In genomic region chr17:45445923-45446322, GRCm38 (mm10) we compare ENCODE assay signal across 22 mouse cellular contexts. TPM values are rescaled to one million over a fixed set of nuclear protein-coding genes. Genes with fewer than 3 reads are reported as not detected.
DNase-seq lines count a peak whose midpoint lies in the region; ATAC-seq and TF ChIP-seq lines count a peak whose summit lies in the region.
"Had no signal": no experiment of that assay in that cellular context is flagged by ENCODE, and none has a peak within 500 bp of the region (broad histone marks: within the 10 kb centered on the region; RNA-seq: fewer than 3 reads in every experiment).

No protein-coding gene starts in this region.

- peak; percentile 11 for DNase-seq in adrenal gland, postnatal 10 days
- DNase-seq in adrenal gland, postnatal 4 days (ENCODE audit: low spot score in 2 of 2): no peak
- DNase-seq in MEL-GATA-1-ER (ENCODE audit: extremely low read depth, low read depth) (peak; percentile 59), Patski (ENCODE audit: low read depth, low spot score) (peak; percentile 28)
- no peak for DNase-seq in layer of hippocampus, adult 2 months (ENCODE audit: low spot score in 2 of 2)
- DNase-seq in natural killer cell, adult 2 months (ENCODE audit: low spot score in 2 of 2): no peak
- DNase-seq: adrenal gland, adult 2 months; cerebellum, adult 11-12 months; cerebellum, adult 9-11 months; cerebellum, postnatal 36 days; gastrocnemius, adult 2 months; gastrocnemius, postnatal 25 days had no signal

- H3K9ac ChIP-seq in intestine, postnatal 0 days (ENCODE audit: low read depth, low read length): no peak overlapping the region
- H3K9ac ChIP-seq: heart, embryonic 12.5 days; hindbrain, embryonic 14.5 days; intestine, embryonic 15.5 days had no signal

- peaks cover 4% of the 10 kb centered on the region; the same call in 1 of the 2 replicates for H3K36me3 ChIP-seq in intestine, postnatal 0 days (ENCODE audit: control insufficient read depth, insufficient read depth)
- H3K36me3 ChIP-seq: intestine, embryonic 15.5 days had no signal

- no peak overlapping the region for H3K27ac ChIP-seq in layer of hippocampus, adult 2 months
- no peak overlapping the region for H3K27ac ChIP-seq in intestine, postnatal 0 days (ENCODE audit: low read depth, low read length)
- H3K27ac ChIP-seq: embryonic facial prominence, embryonic 10.5 days; forebrain, embryonic 10.5 days; gastrocnemius, adult 2 months; hindbrain, embryonic 10.5 days; hindbrain, embryonic 14.5 days; intestine, embryonic 15.5 days had no signal

- H3K4me1 ChIP-seq in intestine, postnatal 0 days (replicated peaks; ENCODE audit: control insufficient read depth, insufficient read depth, low read length): no peaks in the 10 kb centered on the region
- H3K4me1 ChIP-seq: embryonic facial prominence, embryonic 10.5 days; forebrain, embryonic 10.5 days; hindbrain, embryonic 10.5 days; intestine, embryonic 15.5 days had no signal

- no peak for TF ChIP-seq CTCF in Patski (IDR thresholded peaks at IDR 0.05)
- no peak for TF ChIP-seq CTCF in layer of hippocampus, adult 2 months (conservative IDR thresholded peaks at IDR 0.05)
- TF ChIP-seq CTCF in intestine, postnatal 0 days (IDR thresholded peaks at IDR 0.05; ENCODE audit: low read depth): no peak

- in situ Hi-C loops in Patski (cut with MboI; ENCODE audit: low pct_unique_long_range_greater_than_20kb): no loop called here

- no peak overlapping the region for H3K4me2 ChIP-seq in intestine, postnatal 0 days (replicated peaks; ENCODE audit: low read depth)
- H3K4me2 ChIP-seq: heart, embryonic 12.5 days; hindbrain, embryonic 14.5 days; intestine, embryonic 15.5 days had no signal

- peak; percentile 39 for ATAC-seq in Patski
- ATAC-seq in intestine, postnatal 0 days: no peak
- ATAC-seq: activated CD4-positive, CD25-positive, alpha-beta regulatory T cell, adult 4 months; forebrain, embryonic 14.5 days; intestine, embryonic 15.5 days had no signal

- no peaks in the 10 kb centered on the region for H3K9me3 ChIP-seq in intestine, postnatal 0 days (ENCODE audit: control insufficient read depth)
- H3K9me3 ChIP-seq: embryonic facial prominence, embryonic 10.5 days; forebrain, embryonic 10.5 days; G1E; heart, embryonic 12.5 days; hindbrain, embryonic 10.5 days; intestine, embryonic 15.5 days had no signal

- CTCF ChIA-PET in Patski (lab: Charles Lee): interaction anchor here (1.5 to 1.9 kb wide), 2 partner anchors 9 to 11 kb away, joined by 3 to 4 read pairs; no protein-coding TSS in a partner anchor

- POLR2A ChIA-PET in Patski (lab: Charles Lee): no interaction called here

- WGBS in intestine, postnatal 0 days: 84% methylated on average over 4 of the region's 4 CpGs

- H3K27me3 ChIP-seq in Patski: no peaks in the 10 kb centered on the region
- H3K27me3 ChIP-seq in intestine, postnatal 0 days (replicated peaks; ENCODE audit: control insufficient read depth, insufficient read depth, low read length): no peaks in the 10 kb centered on the region
- H3K27me3 ChIP-seq: heart, embryonic 12.5 days; intestine, embryonic 15.5 days had no signal

- no peak overlapping the region for H3K4me3 ChIP-seq in layer of hippocampus, adult 2 months
- H3K4me3 ChIP-seq in intestine, postnatal 0 days (ENCODE audit: low read depth, low read length): no peak overlapping the region
- H3K4me3 ChIP-seq: embryonic facial prominence, embryonic 10.5 days; forebrain, embryonic 10.5 days; gastrocnemius, adult 2 months; heart, embryonic 12.5 days; hindbrain, embryonic 10.5 days; intestine, embryonic 15.5 days had no signal

RNA-seq across cellular contexts. Expression of gene Cdc5l, which starts 12.4 kb away (rescaled TPM):
- 10 to 100 TPM; 40.0 to 40.9 TPM for total RNA-seq in adrenal gland, postnatal 10 days (2021)
- total RNA-seq in adrenal gland, postnatal 4 days (2021): 10 to 100 TPM; 49.1 to 52.0 TPM
- polyA plus RNA-seq in Patski (2021): 59.8 TPM
- total RNA-seq in layer of hippocampus, adult 2 months (2021): 10 to 100 TPM; 55.7 to 57.5 TPM
- polyA plus RNA-seq in intestine, postnatal 0 days (2015; fragmentation: Nextera tagmentation; extraction: Ambion mirVana): 31.3 and 33.1 TPM in 2 replicates

RNA-seq across cellular contexts. Expression of gene Spats1, which starts 29.3 kb away (rescaled TPM):
- total RNA-seq in adrenal gland, postnatal 10 days (2021): under 1 TPM in 1 of 2 experiments, not detected in 1; 0.48 TPM
- total RNA-seq in adrenal gland, postnatal 4 days (2021): under 1 TPM in 1 of 2 experiments, not detected in 1; 0.48 TPM
- polyA plus RNA-seq in Patski (2021): 0.51 TPM
- total RNA-seq in layer of hippocampus, adult 2 months (2021): 1 to 10 TPM; 4.8 TPM
- 0.22 and 0.25 TPM in 2 replicates for polyA plus RNA-seq in intestine, postnatal 0 days (2015; fragmentation: Nextera tagmentation; extraction: Ambion mirVana)
- total RNA-seq: adrenal gland, adult 2 months; gastrocnemius, adult 2 months; gastrocnemius, postnatal 25 days had no signal
- polyA plus RNA-seq: G1E had no signal

Comparison
In these comparisons a context has a peak if more than half of its experiments do, and no peak if none do; other contexts are left out.
1. DNase-seq: peak in adrenal gland, postnatal 10 days (single experiment), MEL-GATA-1-ER (single experiment) and Patski (single experiment); none in adrenal gland, postnatal 4 days (0 of 2), layer of hippocampus, adult 2 months (0 of 2) and natural killer cell, adult 2 months (0 of 2).